Mouse (Mus musculus) stomach, postnatal 0 days (tissue): Measurements from ENCODE around the gene 2010003K11Rik.

ENCODE experiments used
- CTCF ChIP-seq: IDR thresholded peaks from 2 replicates; pipeline ENCODE4 v1.5.1; 2016; ENCODE audit warnings: antibody characterized with exemption, low read depth, mild to moderate bottlenecking, moderate library complexity
- EP300 ChIP-seq: optimal IDR thresholded peaks from 2 replicates; pipeline ENCODE3; 2016; ENCODE audit warnings: antibody characterized with exemption

- TF ChIP-seq CTCF (no peak), EP300 (no peak)
Observed at GRCm38 (mm10) chr19:4464666-4465065, 33.7 kb downstream of the 2010003K11Rik start.
